ENCODE assay signal across 26 mouse cellular contexts in the genomic region with DNA sequence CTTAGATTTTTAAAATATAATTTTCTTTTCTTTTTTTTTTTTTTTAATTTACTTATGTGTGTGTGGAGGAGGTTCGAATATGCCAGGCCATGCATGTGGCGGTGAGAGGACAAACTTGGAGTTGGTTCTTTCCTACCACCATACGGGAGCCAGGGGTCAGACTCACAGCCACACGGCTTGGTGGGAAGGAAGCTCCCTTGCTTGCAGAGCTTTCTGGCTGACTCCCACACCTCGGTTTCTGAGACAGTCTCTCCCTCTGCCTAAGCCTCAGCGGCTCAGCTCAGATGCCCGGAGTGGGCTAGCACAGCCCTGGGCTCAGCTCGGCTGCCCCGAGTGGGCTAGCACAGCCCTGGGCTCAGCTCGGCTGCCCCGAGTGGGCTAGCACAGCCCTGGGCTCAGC.
"Had no signal": no experiment of that assay in that cellular context is flagged by ENCODE, and none has a peak within 500 bp of the region (broad histone marks: within the 10 kb centered on the region; RNA-seq: fewer than 3 reads in every experiment).

No protein-coding gene starts in this region.

- DNase-seq: gastrocnemius, adult 2 months; gastrocnemius, postnatal 10 days; gastrocnemius, postnatal 25 days; heart, adult 18-20 months; heart, postnatal 10 days; heart, postnatal 4 days; kidney, adult 18-20 months; kidney, adult 8-10 months; kidney, postnatal 10 days; kidney, postnatal 25 days; kidney, postnatal 4 days; liver had no signal

- H3K9ac ChIP-seq: heart, embryonic 12.5 days; hindbrain, embryonic 12.5 days; hindbrain, embryonic 14.5 days; intestine, embryonic 15.5 days; limb, embryonic 12.5 days had no signal

- H3K4me3 ChIP-seq: gastrocnemius, adult 2 months; heart, embryonic 10.5 days; heart, embryonic 12.5 days; hindbrain, embryonic 10.5 days; hindbrain, embryonic 12.5 days; intestine, embryonic 15.5 days; layer of hippocampus, adult 2 months; left cerebral cortex, adult 2 months; limb, embryonic 10.5 days; limb, embryonic 12.5 days had no signal

- H3K4me2 ChIP-seq: heart, embryonic 12.5 days; hindbrain, embryonic 12.5 days; hindbrain, embryonic 14.5 days; intestine, embryonic 15.5 days; limb, embryonic 12.5 days; liver, embryonic 11.5 days had no signal

- H3K9me3 ChIP-seq: heart, embryonic 10.5 days; hindbrain, embryonic 12.5 days; intestine, embryonic 15.5 days; limb, embryonic 10.5 days had no signal

- H3K4me1 ChIP-seq: hindbrain, embryonic 10.5 days; hindbrain, embryonic 12.5 days; intestine, embryonic 15.5 days had no signal

- H3K27me3 ChIP-seq: heart, embryonic 12.5 days; hindbrain, embryonic 12.5 days; intestine, embryonic 15.5 days had no signal

- H3K36me3 ChIP-seq: heart, embryonic 10.5 days; heart, embryonic 12.5 days; hindbrain, embryonic 10.5 days; hindbrain, embryonic 12.5 days; intestine, embryonic 15.5 days; limb, embryonic 10.5 days; limb, embryonic 12.5 days had no signal

- H3K27ac ChIP-seq: gastrocnemius, adult 2 months; heart, embryonic 10.5 days; hindbrain, embryonic 10.5 days; hindbrain, embryonic 12.5 days; hindbrain, embryonic 14.5 days; intestine, embryonic 15.5 days; layer of hippocampus, adult 2 months; left cerebral cortex, adult 2 months; limb, embryonic 10.5 days; limb, embryonic 12.5 days had no signal

- ATAC-seq: hindbrain, embryonic 16.5 days; inflammation-experienced regulatory T-cells, adult 6 months; intestine, embryonic 15.5 days; intestine, postnatal 0 days had no signal
